Mouse (Mus musculus) left cerebral cortex, postnatal 14 days (tissue): ENCODE measurements at regions not wholly inside any gene's neighbourhood (a gene's known extent, or its start where the extent isn't known, plus 50 kb on each side); places are given as distances from the start of the nearest gene placed in this dataset.

Experiments
- DNase-seq, 2 experiments: peaks; one replicate each; pipeline ENCODE4 v3.0.0; 2021 to 2022; ENCODE audit warnings: low spot score in 2 of 2, mixed read lengths in 1 of 2
- intact Hi-C: fragments of 180-260 bp; cut with DNase I; formaldehyde crosslinking; loops from one replicate; pipeline ENCODE4 v1.15.1; 2025

- intact Hi-C loops: no loop called here
Observed at GRCm38 (mm10) chr10:71485063-71485762, 137.7 kb downstream of the Ipmk start.

GRCm38 (mm10) chr10:71489791-71490190, 142.2 kb downstream of the Ipmk start:
- DNase-seq: no peak
- intact Hi-C loops: no loop called here

More at GRCm38 (mm10) chr10:71485063-71485762, 137.7 kb downstream of the Ipmk start:
- peak in 1 of 2 experiments; percentile 28 for DNase-seq

- intact Hi-C loops: no loop called here
- DNase-seq: no peak
Observed at GRCm38 (mm10) chr10:71502096-71502495, 154.5 kb downstream of the Ipmk start.

- DNase-seq: no peak
- intact Hi-C loops: no loop called here
Observed at GRCm38 (mm10) chr10:71504219-71504618, 156.7 kb downstream of the Ipmk start.

- intact Hi-C loops: no loop called here
- peak in 1 of 2 experiments; percentile 12 for DNase-seq
Observed at GRCm38 (mm10) chr10:71525290-71525689, 177.7 kb downstream of the Ipmk start.

- DNase-seq: no peak
- intact Hi-C loops: no loop called here
Observed at GRCm38 (mm10) chr10:71533759-71534158, 186.2 kb downstream of the Ipmk start.

- intact Hi-C loops: no loop called here
- DNase-seq: no peak
Observed at GRCm38 (mm10) chr10:71545489-71545888, 197.9 kb downstream of the Ipmk start.

- intact Hi-C loops: no loop called here
Observed at GRCm38 (mm10) chr10:71546507-71546906, 198.9 kb downstream of the Ipmk start.

GRCm38 (mm10) chr10:71583716-71584115, 236.2 kb downstream of the Ipmk start:
- intact Hi-C loops: no loop called here

More at GRCm38 (mm10) chr10:71546507-71546906, 198.9 kb downstream of the Ipmk start:
- no peak for DNase-seq

GRCm38 (mm10) chr10:71598515-71598914, 251.0 kb downstream of the Ipmk start:
- no peak for DNase-seq
- intact Hi-C loops: no loop called here

More at GRCm38 (mm10) chr10:71583716-71584115, 236.2 kb downstream of the Ipmk start:
- DNase-seq: no peak

GRCm38 (mm10) chr10:71613736-71614135, 266.2 kb downstream of the Ipmk start:
- no peak for DNase-seq
- intact Hi-C loops: no loop called here

- intact Hi-C loops: no loop called here
- peak; percentile 23 to 35 for DNase-seq
Observed at GRCm38 (mm10) chr10:71617156-71617555, 269.6 kb downstream of the Ipmk start.

- intact Hi-C loops: no loop called here
- DNase-seq: no peak
Observed at GRCm38 (mm10) chr10:71646071-71646470, 298.5 kb downstream of the Ipmk start.

GRCm38 (mm10) chr10:71657525-71657924, 310.0 kb downstream of the Ipmk start:
- intact Hi-C loops: no loop called here
- DNase-seq: no peak

- intact Hi-C loops: no loop called here
- peak in 1 of 2 experiments; percentile 6 for DNase-seq
Observed at GRCm38 (mm10) chr10:71663545-71663944, 316.0 kb downstream of the Ipmk start.

GRCm38 (mm10) chr10:71667160-71667571, 319.6 kb downstream of the Ipmk start:
- intact Hi-C loops: no loop called here
- peak; percentile 39 to 46 for DNase-seq

- intact Hi-C loops: no loop called here
- DNase-seq: no peak
Observed at GRCm38 (mm10) chr10:71679240-71679639, 331.7 kb downstream of the Ipmk start.

- intact Hi-C loops: no loop called here
- no peak for DNase-seq
Observed at GRCm38 (mm10) chr10:71713456-71713855, 365.9 kb downstream of the Ipmk start.

- intact Hi-C loops: no loop called here
- DNase-seq: no peak
Observed at GRCm38 (mm10) chr10:71727746-71728145, 380.2 kb downstream of the Ipmk start.

- intact Hi-C loops: no loop called here
- no peak for DNase-seq
Observed at GRCm38 (mm10) chr10:71733821-71734220, 386.3 kb downstream of the Ipmk start.

- no peak for DNase-seq
Observed at GRCm38 (mm10) chr10:71734481-71734880, 386.9 kb downstream of the Ipmk start.

More at GRCm38 (mm10) chr10:71734481-71734880, 386.9 kb downstream of the Ipmk start:
- intact Hi-C loops: no loop called here
